Mouse (Mus musculus): ENCODE data around the gene Igsf8.

DNA sequence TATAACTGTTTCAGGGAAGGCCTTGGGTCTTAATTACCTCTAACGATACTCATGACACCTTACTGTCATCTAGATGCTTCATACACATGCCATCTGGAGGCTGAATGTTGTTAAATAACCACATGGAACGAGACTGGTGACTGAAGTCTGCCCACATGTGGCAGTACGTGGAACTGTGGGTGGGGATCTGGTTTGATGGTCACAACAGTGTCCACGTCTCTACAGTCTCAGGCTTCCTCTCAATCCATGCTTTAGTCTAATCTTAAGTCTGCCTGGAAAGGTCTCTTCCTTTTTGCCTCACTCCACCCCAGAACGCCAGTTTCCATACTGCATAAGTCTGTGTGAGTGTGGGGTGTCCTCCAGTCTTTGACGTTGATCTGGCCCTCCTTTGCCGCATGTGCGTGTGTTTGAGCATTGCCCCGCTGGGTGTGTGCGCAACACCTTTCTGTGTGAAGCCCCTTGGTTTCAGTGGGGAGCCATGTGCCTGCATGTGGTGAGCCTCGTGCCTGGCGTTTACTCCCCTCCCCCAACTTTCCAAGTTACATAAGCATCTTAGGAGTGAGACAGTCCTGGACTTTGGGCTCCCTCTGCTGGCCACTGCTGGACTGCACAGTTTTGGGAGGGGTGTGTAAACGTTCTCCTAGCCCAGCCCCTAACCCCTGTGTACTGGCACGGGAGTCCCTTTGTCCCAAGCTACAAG is 48.4 kb downstream of the Igsf8 start:
- TF ChIP-seq POLR2A (IDR thresholded peaks at IDR 0.05; ENCODE audit: insufficient read depth, low read depth, low read length) (no peak), CTCF (IDR thresholded peaks at IDR 0.05; ENCODE audit: insufficient read depth, low read depth, low read length) (peak; percentile 75)
